Mouse (Mus musculus): Measurements from ENCODE around the gene Olfr632. TPM values are rescaled to one million over a fixed set of nuclear protein-coding genes. Genes with fewer than 3 reads are reported as not detected.

Olfr632 gene
- polyA plus RNA-seq, 1 experiment from 2014 or later = not detected

Other genes starting within 250 kb of the Olfr632 start
- not detected in 2 replicates for gene Olfr243, start 219.7 kb upstream of the Olfr632 start, polyA plus RNA-seq (2016; fragmentation: Nextera tagmentation; extraction: Ambion mirVana)
- gene Olfr628, start 204.0 kb upstream of the Olfr632 start, polyA plus RNA-seq (2016; fragmentation: Nextera tagmentation; extraction: Ambion mirVana) = not detected in 2 replicates
- not detected in 2 replicates for gene Olfr629, start 189.4 kb upstream of the Olfr632 start, polyA plus RNA-seq (2016; fragmentation: Nextera tagmentation; extraction: Ambion mirVana)
- gene Olfr630, start 177.0 kb upstream of the Olfr632 start, polyA plus RNA-seq (2016; fragmentation: Nextera tagmentation; extraction: Ambion mirVana) = not detected in 2 replicates
- not detected in 2 replicates for gene Olfr69, start 162.8 kb upstream of the Olfr632 start, polyA plus RNA-seq (2016; fragmentation: Nextera tagmentation; extraction: Ambion mirVana)
- not detected in 2 replicates for gene Olfr68, start 154.6 kb upstream of the Olfr632 start, polyA plus RNA-seq (2016; fragmentation: Nextera tagmentation; extraction: Ambion mirVana)
- not detected in 2 replicates for gene Olfr67, start 142.5 kb upstream of the Olfr632 start, polyA plus RNA-seq (2016; fragmentation: Nextera tagmentation; extraction: Ambion mirVana)
- 191 and 345 TPM in 2 replicates for gene Hbb-bt, start 120.4 kb upstream of the Olfr632 start, polyA plus RNA-seq (2016; fragmentation: Nextera tagmentation; extraction: Ambion mirVana)
- gene Hbb-bs, start 106.3 kb upstream of the Olfr632 start, polyA plus RNA-seq (2016; fragmentation: Nextera tagmentation; extraction: Ambion mirVana) = 74.3 and 117 TPM in 2 replicates
- 0.23 TPM in 1 of 2 replicates, not detected in the other for gene Hbb-bh2, start 93.8 kb upstream of the Olfr632 start, polyA plus RNA-seq (2016; fragmentation: Nextera tagmentation; extraction: Ambion mirVana)
- 3,029 and 4,275 TPM in 2 replicates for gene Hbb-bh1, start 91.2 kb upstream of the Olfr632 start, polyA plus RNA-seq (2016; fragmentation: Nextera tagmentation; extraction: Ambion mirVana)
- gene Hbb-y, start 81.1 kb upstream of the Olfr632 start, polyA plus RNA-seq (2016; fragmentation: Nextera tagmentation; extraction: Ambion mirVana) = 7,838 and 8,555 TPM in 2 replicates
- gene Olfr66, start 48.1 kb upstream of the Olfr632 start, polyA plus RNA-seq (2016; fragmentation: Nextera tagmentation; extraction: Ambion mirVana) = not detected in 2 replicates
- gene Olfr64, start 39.9 kb upstream of the Olfr632 start, polyA plus RNA-seq (2016; fragmentation: Nextera tagmentation; extraction: Ambion mirVana) = not detected in 2 replicates
- gene Olfr65, start 30.9 kb upstream of the Olfr632 start, polyA plus RNA-seq (2016; fragmentation: Nextera tagmentation; extraction: Ambion mirVana) = not detected in 2 replicates
- not detected in 2 replicates for gene Olfr631, start 5.5 kb upstream of the Olfr632 start, polyA plus RNA-seq (2016; fragmentation: Nextera tagmentation; extraction: Ambion mirVana)
- not detected in 2 replicates for gene Olfr633, start 10.1 kb downstream of the Olfr632 start, polyA plus RNA-seq (2016; fragmentation: Nextera tagmentation; extraction: Ambion mirVana)
- gene Olfr635, start 36.8 kb downstream of the Olfr632 start, polyA plus RNA-seq (2016; fragmentation: Nextera tagmentation; extraction: Ambion mirVana) = 0.01 and 0.04 TPM in 2 replicates
- gene Olfr638, start 64.4 kb downstream of the Olfr632 start, polyA plus RNA-seq (2016; fragmentation: Nextera tagmentation; extraction: Ambion mirVana) = not detected in 2 replicates
- not detected in 2 replicates for gene Olfr639, start 83.0 kb downstream of the Olfr632 start, polyA plus RNA-seq (2016; fragmentation: Nextera tagmentation; extraction: Ambion mirVana)
- not detected in 2 replicates for gene Olfr640, start 91.2 kb downstream of the Olfr632 start, polyA plus RNA-seq (2016; fragmentation: Nextera tagmentation; extraction: Ambion mirVana)
- not detected in 2 replicates for gene Olfr641, start 101.1 kb downstream of the Olfr632 start, polyA plus RNA-seq (2016; fragmentation: Nextera tagmentation; extraction: Ambion mirVana)
- gene Olfr642, start 118.3 kb downstream of the Olfr632 start, polyA plus RNA-seq (2016; fragmentation: Nextera tagmentation; extraction: Ambion mirVana) = not detected in 2 replicates
- gene 4930516K23Rik, start 127.1 kb downstream of the Olfr632 start, polyA plus RNA-seq (2016; fragmentation: Nextera tagmentation; extraction: Ambion mirVana) = not detected in 2 replicates
- not detected in 2 replicates for gene Olfr644, start 137.5 kb downstream of the Olfr632 start, polyA plus RNA-seq (2016; fragmentation: Nextera tagmentation; extraction: Ambion mirVana)
- not detected in 2 replicates for gene Olfr645, start 151.1 kb downstream of the Olfr632 start, polyA plus RNA-seq (2016; fragmentation: Nextera tagmentation; extraction: Ambion mirVana)
- gene Olfr646, start 170.5 kb downstream of the Olfr632 start, polyA plus RNA-seq (2016; fragmentation: Nextera tagmentation; extraction: Ambion mirVana) = not detected in 2 replicates
- not detected in 2 replicates for gene Ubqln5, start 195.5 kb downstream of the Olfr632 start, polyA plus RNA-seq (2016; fragmentation: Nextera tagmentation; extraction: Ambion mirVana)
- not detected in 2 replicates for gene Olfr643, start 203.1 kb downstream of the Olfr632 start, polyA plus RNA-seq (2016; fragmentation: Nextera tagmentation; extraction: Ambion mirVana)
- not detected in 2 replicates for gene Ubqln3, start 208.9 kb downstream of the Olfr632 start, polyA plus RNA-seq (2016; fragmentation: Nextera tagmentation; extraction: Ambion mirVana)
- gene Ubqlnl, start 216.2 kb downstream of the Olfr632 start, polyA plus RNA-seq (2016; fragmentation: Nextera tagmentation; extraction: Ambion mirVana) = not detected in 2 replicates
- not detected in 2 replicates for gene Olfm5, start 230.5 kb downstream of the Olfr632 start, polyA plus RNA-seq (2016; fragmentation: Nextera tagmentation; extraction: Ambion mirVana)
- gene Olfr648, start 249.0 kb downstream of the Olfr632 start, polyA plus RNA-seq (2016; fragmentation: Nextera tagmentation; extraction: Ambion mirVana) = 0.21 and 0.29 TPM in 2 replicates

Measured in midbrain, embryonic 10.5 days (tissue).